23 mouse cellular contexts compared by ENCODE assay signal in genomic region chr19:19921109-19921508, GRCm38 (mm10).
"Had no signal": no experiment of that assay in that cellular context is flagged by ENCODE, and none has a peak within 500 bp of the region (broad histone marks: within the 10 kb centered on the region; RNA-seq: fewer than 3 reads in every experiment).

No protein-coding gene starts in this region.

- H3K9ac ChIP-seq: heart, embryonic 13.5 days; heart, embryonic 15.5 days; hindbrain, embryonic 13.5 days; hindbrain, embryonic 15.5 days; limb, embryonic 13.5 days; limb, embryonic 15.5 days; liver, embryonic 13.5 days had no signal

- H3K27ac ChIP-seq: heart, embryonic 13.5 days; heart, embryonic 15.5 days; hindbrain, embryonic 13.5 days; hindbrain, embryonic 15.5 days; hindbrain, postnatal 0 days; layer of hippocampus, adult 2 months; limb, embryonic 13.5 days; limb, embryonic 15.5 days; liver, embryonic 13.5 days had no signal

- H3K27me3 ChIP-seq: heart, embryonic 13.5 days; heart, embryonic 15.5 days; hindbrain, embryonic 13.5 days; hindbrain, embryonic 15.5 days; limb, embryonic 13.5 days; limb, embryonic 15.5 days; liver, embryonic 13.5 days had no signal

- DNase-seq: gastrocnemius, postnatal 14 days; gastrocnemius, postnatal 36 days; heart, adult 18-20 months; heart, postnatal 14 days; heart, postnatal 4 days; kidney, adult 11 months; kidney, adult 2 months; kidney, postnatal 10 days; kidney, postnatal 25 days; kidney, postnatal 4 days; layer of hippocampus, postnatal 36 days; left cerebral cortex, postnatal 4 days; liver, embryonic 13.5 days had no signal

- H3K4me1 ChIP-seq: heart, embryonic 13.5 days; heart, embryonic 15.5 days; hindbrain, embryonic 13.5 days; hindbrain, embryonic 15.5 days; limb, embryonic 13.5 days; limb, embryonic 15.5 days; liver, embryonic 13.5 days had no signal

- H3K4me2 ChIP-seq: heart, embryonic 11.5 days; heart, embryonic 13.5 days; heart, embryonic 15.5 days; hindbrain, embryonic 13.5 days; hindbrain, embryonic 15.5 days; limb, embryonic 13.5 days; limb, embryonic 15.5 days; liver, embryonic 13.5 days had no signal

- H3K36me3 ChIP-seq: heart, embryonic 13.5 days; heart, embryonic 15.5 days; hindbrain, embryonic 13.5 days; hindbrain, embryonic 15.5 days; limb, embryonic 13.5 days; limb, embryonic 15.5 days; liver, embryonic 13.5 days had no signal

- ATAC-seq: hindbrain, postnatal 0 days; intestine, embryonic 16.5 days had no signal

- H3K9me3 ChIP-seq: heart, embryonic 13.5 days; heart, embryonic 15.5 days; hindbrain, embryonic 13.5 days; hindbrain, embryonic 15.5 days; limb, embryonic 13.5 days; limb, embryonic 15.5 days; liver, embryonic 13.5 days had no signal

- H3K4me3 ChIP-seq: heart, embryonic 13.5 days; heart, embryonic 15.5 days; hindbrain, embryonic 13.5 days; hindbrain, embryonic 15.5 days; layer of hippocampus, adult 2 months; limb, embryonic 13.5 days; limb, embryonic 15.5 days; liver, embryonic 13.5 days had no signal
